Comparison of ENCODE assay signal across 8 mouse cellular contexts in genomic region chr12:17176757-17177092, GRCm38 (mm10). TPM values are rescaled to one million over a fixed set of nuclear protein-coding genes. Genes with fewer than 3 reads are reported as not detected.
A peak's percentile ranks its signal among the peaks of the same experiment; 100 is the strongest.
DNase-seq lines count a peak whose midpoint lies in the region; ATAC-seq and TF ChIP-seq lines count a peak whose summit lies in the region.

TSS of gene Kcnf1 (minus strand) at chr12:17176888.

- H3K9ac ChIP-seq in embryonic facial prominence, embryonic 12.5 days: peak within 1 kb of the TSS; percentile 56
- H3K9ac ChIP-seq in intestine, embryonic 16.5 days (ENCODE audit: low read depth, low read length): peak within 1 kb of the TSS; percentile 64
- peak within 1 kb of the TSS; percentile 74 for H3K9ac ChIP-seq in midbrain, embryonic 14.5 days (replicated peaks; ENCODE audit: low read length)

- TF ChIP-seq POLR2A in cerebellum, adult 2 months (IDR thresholded peaks at IDR 0.05; ENCODE audit: borderline replicate concordance, insufficient read depth, low read length): no peak

- H3K36me3 ChIP-seq in embryonic facial prominence, embryonic 12.5 days: no peaks in the 10 kb centered on the region
- H3K36me3 ChIP-seq in intestine, embryonic 16.5 days (ENCODE audit: control insufficient read depth, insufficient read depth, low read length): no peaks in the 10 kb centered on the region
- no peaks in the 10 kb centered on the region for H3K36me3 ChIP-seq in midbrain, embryonic 14.5 days (ENCODE audit: control insufficient read depth, insufficient read depth, low read length)

- TF ChIP-seq CTCF in cerebellum, adult 2 months (IDR thresholded peaks at IDR 0.05; ENCODE audit: borderline replicate concordance, insufficient read depth, low read depth, low read length): no peak

- H3K27ac ChIP-seq in embryonic facial prominence, embryonic 12.5 days: no peak within 1 kb of the TSS
- H3K27ac ChIP-seq in intestine, embryonic 16.5 days (ENCODE audit: low read length): no peak within 1 kb of the TSS
- peak within 1 kb of the TSS; percentile 74 for H3K27ac ChIP-seq in midbrain, embryonic 14.5 days (replicated peaks; ENCODE audit: low read depth, low read length)
- H3K27ac ChIP-seq in cerebellum, adult 2 months (ENCODE audit: insufficient read depth, low read length): no peak within 1 kb of the TSS

- H3K9me3 ChIP-seq in embryonic facial prominence, embryonic 12.5 days: no peaks in the 10 kb centered on the region
- no peaks in the 10 kb centered on the region for H3K9me3 ChIP-seq in intestine, embryonic 16.5 days (ENCODE audit: control insufficient read depth, low read length)
- no peaks in the 10 kb centered on the region for H3K9me3 ChIP-seq in midbrain, embryonic 14.5 days (ENCODE audit: control insufficient read depth, low read length)

- H3K4me3 ChIP-seq in embryonic facial prominence, embryonic 12.5 days: peak within 1 kb of the TSS; percentile 55
- H3K4me3 ChIP-seq in intestine, embryonic 16.5 days (ENCODE audit: low read length): peak within 1 kb of the TSS; percentile 55
- H3K4me3 ChIP-seq in midbrain, embryonic 14.5 days (replicated peaks; ENCODE audit: low read depth, low read length): peak within 1 kb of the TSS; percentile 65
- H3K4me3 ChIP-seq in cerebellum, adult 2 months (replicated peaks; ENCODE audit: insufficient read depth, low read depth, low read length): no peak within 1 kb of the TSS

- WGBS in embryonic facial prominence, embryonic 12.5 days: 25% methylated on average over 4 of the region's 4 CpGs
- whole genome bisulfite sequencing in intestine, embryonic 16.5 days: 33% methylated on average over 4 of the region's 4 CpGs
- 12% methylated on average over 4 of the region's 4 CpGs for WGBS in midbrain, embryonic 14.5 days
- WGBS in cerebellum, adult 2 months: 37% methylated on average over 4 of the region's 4 CpGs

- H3K4me1 ChIP-seq in embryonic facial prominence, embryonic 12.5 days: 0 out of 2 replicates have a peak, but pooled peaks cover 13% of the 10 kb centered on the region
- H3K4me1 ChIP-seq in intestine, embryonic 16.5 days (ENCODE audit: control insufficient read depth, insufficient read depth, low read length): peaks cover 10% of the 10 kb centered on the region; the same call in 1 of the 2 replicates
- H3K4me1 ChIP-seq in midbrain, embryonic 14.5 days (ENCODE audit: control insufficient read depth, insufficient read depth, low read length): 0 out of 2 replicates have a peak, but pooled peaks cover 4% of the 10 kb centered on the region
- H3K4me1 ChIP-seq in cerebellum, adult 2 months (ENCODE audit: control insufficient read depth, insufficient read depth, low read length): no peaks in the 10 kb centered on the region; the same call in 1 of the 2 replicates

- H3K4me2 ChIP-seq in embryonic facial prominence, embryonic 12.5 days (replicated peaks): peak within 1 kb of the TSS; percentile 99
- peak within 1 kb of the TSS; percentile 98 for H3K4me2 ChIP-seq in intestine, embryonic 16.5 days (ENCODE audit: low read depth, low read length)
- peak within 1 kb of the TSS; percentile 95 for H3K4me2 ChIP-seq in midbrain, embryonic 14.5 days (ENCODE audit: low read length)

- peaks cover 37% of the 10 kb centered on the region for H3K27me3 ChIP-seq in embryonic facial prominence, embryonic 12.5 days
- H3K27me3 ChIP-seq in intestine, embryonic 16.5 days (replicated peaks; ENCODE audit: control insufficient read depth, insufficient read depth, low read length): peaks cover 28% of the 10 kb centered on the region
- H3K27me3 ChIP-seq in midbrain, embryonic 14.5 days (ENCODE audit: control insufficient read depth, insufficient read depth, low read length): peaks cover 14% of the 10 kb centered on the region
- H3K27me3 ChIP-seq in cerebellum, adult 2 months (ENCODE audit: control insufficient read depth, insufficient read depth, low read length): no peaks in the 10 kb centered on the region

- DNase-seq in layer of hippocampus, adult 18-20 months (ENCODE audit: low spot score in 2 of 2): no peak
- no peak for DNase-seq in layer of hippocampus, adult 9-10 months (ENCODE audit: low spot score)
- no peak for DNase-seq in midbrain, embryonic 14.5 days
- no peak for DNase-seq in cerebellum, adult 2 months

- ATAC-seq in embryonic facial prominence, embryonic 12.5 days (ENCODE audit: insufficient number of reproducible peaks, insufficient read depth, low FRiP score, low TSS enrichment): peak; percentile 25; the same call in 1 of the 2 replicates
- ATAC-seq in intestine, embryonic 16.5 days: no peak
- no peak for ATAC-seq in midbrain, embryonic 14.5 days (ENCODE audit: low FRiP score, low TSS enrichment)
- no peak for ATAC-seq in megakaryocyte-erythroid progenitor cell, adult 5-6 weeks (replicated peaks; ENCODE audit: low FRiP score, low TSS enrichment, poor library complexity, severe bottlenecking)
- no peak for ATAC-seq in erythroblast, adult 5-6 weeks (replicated peaks; ENCODE audit: low FRiP score, poor library complexity, severe bottlenecking)

RNA-seq across cellular contexts. Expression of gene Kcnf1, which starts in this region (rescaled TPM):
- total RNA-seq in layer of hippocampus, adult 18-20 months (2021): 10 to 100 TPM; 41.3 to 53.9 TPM
- 0.65 and 0.85 TPM in 2 replicates for polyA plus RNA-seq in embryonic facial prominence, embryonic 12.5 days (2016; fragmentation: Nextera tagmentation; extraction: Ambion mirVana)
- polyA plus RNA-seq in intestine, embryonic 16.5 days (2015; fragmentation: Nextera tagmentation; extraction: Ambion mirVana): 0.61 and 0.66 TPM in 2 replicates
- polyA plus RNA-seq in midbrain, embryonic 14.5 days (2014; fragmentation: Nextera tagmentation; extraction: Ambion mirVana): 2.1 and 2.3 TPM in 2 replicates
- not detected in 2 replicates for total RNA-seq in megakaryocyte-erythroid progenitor cell, adult 5-6 weeks (2014; fragmentation: Nextera tagmentation)
- not detected in 2 replicates for total RNA-seq in megakaryocyte-erythroid progenitor cell, adult 5-6 weeks (2017)
- total RNA-seq in erythroblast, adult 5-6 weeks (2015; ENCODE audit: low replicate concordance): not detected in 2 replicates
- not detected in 2 replicates for total RNA-seq in erythroblast, adult 5-6 weeks (2017; ENCODE audit: low replicate concordance)
- 1.7 and 1.8 TPM in 2 replicates for polyA plus RNA-seq in cerebellum, adult 2 months (2012; rRNA removed)

Comparison
In these comparisons a context has a peak if more than half of its experiments do, and no peak if none do; other contexts are left out.
1. RNA of gene Kcnf1 (total RNA-seq): 41.3 to 53.9 TPM in layer of hippocampus, adult 18-20 months; not detected in megakaryocyte-erythroid progenitor cell, adult 5-6 weeks and not detected in erythroblast, adult 5-6 weeks; every median in the first group is over 10 times any median in the second.
2. Peak in ATAC-seq, H3K4me3 ChIP-seq, H3K9ac ChIP-seq and H3K4me2 ChIP-seq in embryonic facial prominence, embryonic 12.5 days; RNA of the gene not detected or under 1 TPM.
3. Peak in every context shown above with its lines, with median percentiles within 50 percentile points of each other: H3K4me2 ChIP-seq and H3K9ac ChIP-seq.